Mouse (Mus musculus) cerebellum, adult 9-10 months (tissue): Measurements from ENCODE around the gene Dusp28.

Experiments
- DNase-seq: peaks from one replicate; pipeline ENCODE4 v3.0.0; 2022

The Dusp28 gene

DNA sequence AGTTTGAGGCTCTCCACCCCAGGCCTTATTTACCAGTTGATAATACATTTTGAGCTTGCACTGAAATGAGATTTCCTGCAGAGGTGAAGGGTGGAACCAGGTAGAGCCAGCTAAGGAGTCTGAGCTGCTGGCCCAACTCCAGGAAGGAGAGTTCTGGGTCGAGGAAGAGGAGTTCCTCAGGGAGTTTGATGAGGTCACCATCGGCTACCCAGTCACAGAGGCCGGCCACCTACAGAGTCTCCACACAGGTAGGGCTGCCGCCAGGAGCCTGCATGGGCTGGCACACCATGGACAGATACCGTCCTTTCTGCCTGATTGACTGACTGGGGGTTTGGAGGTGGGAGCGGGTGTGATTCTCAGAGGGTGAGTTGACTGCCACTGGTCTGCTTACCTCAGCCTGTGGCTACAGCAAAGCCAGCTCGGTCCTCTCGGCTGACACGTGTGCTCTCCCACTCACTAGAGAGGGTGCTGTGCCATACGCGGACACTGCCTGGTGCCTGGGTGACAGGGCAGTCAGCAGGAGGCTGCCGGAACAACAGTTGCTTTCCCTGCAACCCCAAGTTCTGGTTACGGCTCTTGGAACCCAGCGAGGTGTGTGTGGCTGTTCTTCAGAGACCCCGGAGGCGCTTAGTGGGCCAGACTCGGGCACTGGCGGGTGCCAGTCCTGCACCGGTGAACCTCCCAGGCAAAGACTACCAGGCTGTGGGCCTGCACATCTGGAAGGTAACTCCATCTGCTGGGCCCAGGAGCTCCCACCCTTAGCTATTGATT is 36.6 kb downstream of the Dusp28 start:
- no peak for DNase-seq

DNA sequence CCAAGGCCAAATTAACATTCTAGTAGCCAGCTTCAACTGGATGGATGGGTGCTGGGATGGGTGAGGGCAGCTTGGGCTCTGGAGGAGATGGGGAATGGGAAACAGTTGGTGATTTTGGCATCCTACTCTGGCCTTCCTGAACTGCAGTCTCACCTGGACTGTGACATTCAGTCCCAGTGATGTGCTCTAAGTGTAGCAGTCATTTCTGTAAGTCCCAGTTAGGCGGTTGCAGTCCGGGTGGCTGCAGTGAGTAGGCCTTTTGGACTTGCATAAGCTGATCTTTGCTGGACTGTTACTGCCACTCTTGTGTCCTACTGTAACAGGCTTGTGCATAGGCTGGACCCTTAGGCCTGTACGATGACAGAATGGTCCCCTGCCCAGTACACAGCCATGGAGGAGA is 41.2 kb downstream of the Dusp28 start:
- DNase-seq = no peak

DNA sequence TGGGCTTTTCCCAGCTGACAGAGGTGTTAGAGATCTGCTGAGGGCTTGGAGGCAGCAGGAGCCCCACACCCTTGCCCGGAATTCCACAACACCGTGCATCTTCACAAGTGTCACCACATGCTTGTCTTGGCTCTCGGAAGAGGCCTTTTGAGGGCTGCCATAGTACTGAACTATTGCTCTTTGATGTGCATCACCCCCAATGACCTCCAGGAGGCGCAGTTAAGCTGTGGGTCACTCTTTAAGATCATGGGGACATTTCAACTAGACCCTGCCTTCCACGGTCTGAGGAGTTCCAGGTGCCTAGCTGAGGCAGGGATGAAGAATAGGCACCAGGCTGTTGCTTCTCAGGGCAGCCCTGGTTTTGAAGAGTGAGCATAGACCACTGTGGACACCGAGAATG is 42.6 kb downstream of the Dusp28 start:
- DNase-seq = no peak

DNA sequence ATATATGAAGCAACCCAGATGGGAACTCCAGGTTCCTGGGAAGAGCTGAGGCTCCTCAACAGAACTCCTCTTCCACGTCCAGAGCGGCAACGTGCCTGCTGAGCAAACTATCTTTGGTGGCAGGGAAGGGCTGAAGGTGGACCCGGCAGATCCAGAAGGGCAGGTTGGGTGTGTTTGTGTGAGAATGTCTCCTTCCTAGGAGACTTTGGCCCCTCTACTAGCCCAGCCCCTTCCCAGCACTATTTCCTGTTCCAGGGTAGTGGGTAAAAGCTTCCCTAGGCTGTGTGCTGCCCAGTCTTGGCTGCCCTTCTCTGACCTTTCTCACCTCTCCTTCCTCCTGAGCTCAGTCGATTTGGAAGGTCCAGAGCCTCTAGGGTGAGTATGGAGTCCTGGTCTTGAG is 43.8 kb downstream of the Dusp28 start, which contains the start of gene Gpr35:
Gpr35 (plus strand) TSS at position 259 of the 400 bp plus-strand sequence.
- no peak for DNase-seq

DNA sequence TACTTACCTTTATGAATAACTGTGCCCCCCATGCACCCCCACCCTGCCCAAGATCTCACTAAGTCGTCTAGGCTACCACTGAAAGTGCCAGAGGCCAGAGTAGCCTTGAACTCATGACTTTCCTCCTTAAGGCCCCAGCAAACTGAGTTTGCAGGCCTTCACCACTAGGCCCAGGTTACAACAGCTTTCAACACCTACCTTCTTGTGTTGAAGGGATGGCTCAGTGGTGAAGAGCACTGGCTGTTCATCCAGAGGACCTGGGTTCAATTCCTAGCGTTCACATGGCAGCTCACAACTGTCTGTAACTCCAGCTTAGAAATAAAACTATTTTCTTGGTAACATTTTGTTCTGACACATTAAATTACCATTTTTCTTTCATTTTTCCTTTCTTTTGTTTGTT is 46.9 kb downstream of the Dusp28 start:
- DNase-seq = no peak

DNA sequence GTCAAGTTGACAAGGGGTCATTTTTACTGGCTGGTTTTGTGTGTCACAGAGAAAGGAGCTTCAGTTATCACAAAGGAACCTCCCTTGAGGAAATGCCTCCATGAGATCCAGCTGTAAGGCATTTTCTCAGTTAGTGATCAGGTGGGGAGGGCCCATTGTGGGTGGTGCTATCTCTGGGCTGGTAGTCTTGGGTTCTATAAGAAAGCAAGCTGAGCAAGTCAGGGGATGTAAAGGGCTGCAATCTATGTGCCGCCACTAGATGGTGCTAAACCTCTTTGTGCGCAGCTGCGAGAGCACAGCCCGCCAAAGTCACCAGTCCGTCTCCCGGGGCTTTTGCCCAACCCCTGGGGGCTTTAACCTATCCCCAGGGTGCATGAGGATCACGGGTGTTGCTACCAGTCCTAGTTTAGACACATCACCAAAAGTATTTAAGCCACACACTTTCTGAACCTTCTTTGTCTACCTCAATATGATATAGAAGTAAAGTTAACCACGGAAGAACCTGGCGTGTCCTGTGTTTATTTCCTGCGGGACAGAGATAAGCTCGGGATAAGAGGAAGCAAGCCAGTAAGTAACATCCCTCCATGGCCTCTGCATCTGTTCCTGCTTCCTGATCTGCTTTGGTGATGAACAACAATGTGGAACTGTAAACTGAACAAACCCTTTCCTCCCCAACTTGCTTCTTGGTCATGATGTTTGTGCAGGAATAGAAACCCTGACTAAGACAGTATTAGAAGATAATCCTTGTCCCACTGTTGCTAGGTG is 50.0 kb downstream of the Dusp28 start:
- DNase-seq = peak; percentile 77
